Mouse (Mus musculus): Measurements from ENCODE around the gene Ltb4r1.

DNA sequence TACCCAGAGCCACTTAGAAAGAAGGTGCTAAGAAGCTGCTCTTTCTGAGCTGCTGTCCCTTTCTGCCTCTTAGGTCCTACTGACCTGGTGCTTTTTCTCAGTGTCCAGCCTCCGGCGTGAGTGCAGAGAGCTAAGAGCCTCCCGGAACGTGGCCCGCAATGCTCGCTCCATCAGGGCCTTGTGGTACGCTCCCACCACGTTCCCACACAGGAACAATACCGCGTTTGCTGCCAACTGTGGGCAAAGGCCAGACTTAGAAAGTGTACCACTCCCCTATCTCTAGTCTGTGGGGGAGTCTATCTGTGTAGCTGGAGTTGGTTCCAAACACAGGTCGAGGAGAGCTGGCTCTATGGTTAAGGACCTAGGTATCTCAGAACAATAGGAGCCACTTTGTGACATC, 15.0 kb downstream of the Ltb4r1 start:
- TF ChIP-seq POLR2A (IDR thresholded peaks at IDR 0.05; ENCODE audit: low read depth, low read length) (no peak), CTCF (conservative IDR thresholded peaks at IDR 0.05; ENCODE audit: insufficient read depth, insufficient read length, low read depth, low read length) (no peak)
